Mouse (Mus musculus) gastrocnemius, postnatal 10 days (tissue): ENCODE data around the gene Ctsw. TPM values are rescaled to one million over a fixed set of nuclear protein-coding genes. Genes with fewer than 3 reads are reported as not detected.
A peak's percentile ranks its signal among the peaks of the same experiment; 100 is the strongest.

Experiments
- DNase-seq: peaks from one replicate; pipeline ENCODE4 v3.0.0; 2021; ENCODE audit warnings: mixed read lengths
- total RNA-seq, 2 experiments: library from RNA; stranded (reverse); gene quantifications; 2 replicates each; pipeline ENCODE4 v1.2.3; 2021

Ctsw gene
- total RNA-seq, 2 experiments from 2014 or later = 0.50 TPM; not detected in 1

GRCm38 (mm10) chr19:5463212-5463611 is 5.1 kb downstream of the Ctsw start:
- no peak for DNase-seq

GRCm38 (mm10) chr19:5461411-5461810 is 6.9 kb downstream of the Ctsw start:
- no peak for DNase-seq

GRCm38 (mm10) chr19:5460465-5460911 is 7.8 kb downstream of the Ctsw start, which contains the start of gene Fibp:
Gene Fibp (plus strand): TSS chr19:5460615.
- DNase-seq = peak; percentile 88

GRCm38 (mm10) chr19:5459896-5460295 is 8.4 kb downstream of the Ctsw start:
- no peak for DNase-seq

GRCm38 (mm10) chr19:5459019-5459418 is 9.3 kb downstream of the Ctsw start:
- DNase-seq = no peak

GRCm38 (mm10) chr19:5457746-5458442 is 10.4 kb downstream of the Ctsw start, which contains the start of gene Ccdc85b:
Gene Ccdc85b (minus strand): TSS chr19:5457894.
- no peak for DNase-seq

GRCm38 (mm10) chr19:5456922-5457745 is 11.2 kb downstream of the Ctsw start:
- peak; percentile 94 for DNase-seq

GRCm38 (mm10) chr19:5456241-5456921 is 11.9 kb downstream of the Ctsw start:
- peak; percentile 33 for DNase-seq

- no peak for DNase-seq
Measured at GRCm38 (mm10) chr19:5455568-5455967, 12.7 kb downstream of the Ctsw start.

- DNase-seq = no peak
Measured at GRCm38 (mm10) chr19:5455037-5455436, 13.3 kb downstream of the Ctsw start.

- no peak for DNase-seq
Measured at GRCm38 (mm10) chr19:5451766-5452165, 16.5 kb downstream of the Ctsw start.

- no peak for DNase-seq
Measured at GRCm38 (mm10) chr19:5449673-5450072, 18.6 kb downstream of the Ctsw start.

GRCm38 (mm10) chr19:5448354-5449150 is 19.8 kb downstream of the Ctsw start:
- DNase-seq = no peak

GRCm38 (mm10) chr19:5447515-5448353 is 20.6 kb downstream of the Ctsw start, which contains the start of gene Fosl1:
Gene Fosl1 (plus strand): TSS chr19:5447547.
- peak; percentile 63 for DNase-seq

GRCm38 (mm10) chr19:5445747-5446146 is 22.6 kb downstream of the Ctsw start:
- DNase-seq = no peak

GRCm38 (mm10) chr19:5444954-5445353 is 23.4 kb downstream of the Ctsw start:
- DNase-seq = no peak

GRCm38 (mm10) chr19:5444371-5444908 is 23.9 kb downstream of the Ctsw start:
- no peak for DNase-seq

GRCm38 (mm10) chr19:5433951-5434350 is 34.4 kb downstream of the Ctsw start:
- no peak for DNase-seq

- DNase-seq = peak; percentile 46
Measured at GRCm38 (mm10) chr19:5432992-5433852, 35.1 kb downstream of the Ctsw start.
